Mouse (Mus musculus) megakaryocyte-erythroid progenitor cell, adult 5 weeks (primary cell): ENCODE results near the gene Sptssb. TPM values are rescaled to one million over a fixed set of nuclear protein-coding genes. Genes with fewer than 3 reads are reported as not detected.

Experiments
- polyA plus RNA-seq: library from polyadenylated mRNA; stranded (reverse); fragments of >175 nt; gene quantifications from 2 replicates; pipeline ENCODE4 v1.2.3, GENCODE M21; 2012

Gene Sptssb
- not detected in 2 replicates for polyA plus RNA-seq

DNA sequence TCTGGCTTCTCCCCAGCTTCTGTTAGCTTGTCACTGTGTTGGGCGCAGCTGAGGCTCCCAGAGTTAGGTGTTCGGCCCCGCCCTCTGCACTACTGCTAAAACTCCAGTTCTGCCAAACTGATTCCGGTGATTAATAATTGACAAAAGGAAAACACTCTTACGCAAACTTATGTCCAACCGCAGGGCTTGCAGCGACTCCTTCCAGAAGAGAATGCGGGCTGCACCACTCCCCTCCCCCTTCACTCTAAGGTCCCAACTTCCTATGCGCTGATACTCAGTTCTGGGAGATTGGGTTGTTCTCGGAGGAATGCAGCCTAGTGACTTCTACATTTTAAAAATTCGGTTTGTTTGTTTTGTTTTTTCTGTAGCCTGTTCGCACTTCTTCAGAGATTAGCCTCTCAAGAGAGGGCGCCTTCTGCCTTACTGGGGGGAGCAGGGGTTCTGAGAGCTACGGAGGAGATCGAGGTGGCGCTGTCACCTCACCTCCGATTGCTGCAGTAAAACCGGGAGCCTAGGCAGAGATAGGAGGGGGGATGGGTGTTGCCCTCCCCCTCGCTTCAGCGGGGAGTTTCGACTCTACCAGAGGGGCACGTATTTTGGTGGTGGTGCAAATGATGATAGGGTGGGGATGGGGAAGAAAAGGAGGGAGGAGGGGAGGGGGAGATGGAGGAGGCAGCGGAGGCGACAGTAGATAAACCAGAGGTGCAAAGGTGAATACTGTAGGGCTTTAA lies at the start of gene Sptssb:
Sptssb (minus strand) TSS at position 83 of the 731 bp plus-strand sequence.

Other genes starting within 250 kb of the Sptssb start
- 54.4 and 66.1 TPM in 2 replicates for gene Nmd3, start 138.0 kb downstream of the Sptssb start, polyA plus RNA-seq
- not detected in 2 replicates for gene Otol1, start 147.7 kb upstream of the Sptssb start, polyA plus RNA-seq